Mouse (Mus musculus) intestine, embryonic 14.5 days (tissue): ENCODE results near the gene Atg2a. TPM values are rescaled to one million over a fixed set of nuclear protein-coding genes. Genes with fewer than 3 reads are reported as not detected.
"Not testable (repeated sequence)": the region's sequence is repeated elsewhere in the genome, so short reads cannot be mapped to it uniquely, and the experiment has no call there.

Experiments
- ATAC-seq: fragments of 200-750 bp; cut with Nextera tagmentation; replicated peaks from 2 replicates; pipeline ENCODE4 v1.8.0; 2017; ENCODE audit warnings: low read depth, moderate number of reproducible peaks, moderate TSS enrichment, moderate library complexity; ENCODE audit not compliant: low FRiP score, low TSS enrichment
- DNase-seq: peaks from one replicate; pipeline ENCODE4 v3.0.0-alpha.2; 2018; ENCODE audit warnings: low spot score
- H3K27ac ChIP-seq: fragments of 300-500 bp; sonication (generic); 2 replicates; pipeline ENCODE4 v1.5.1; 2014; ENCODE audit warnings: low read depth, mild to moderate bottlenecking, control low read depth
- H3K27me3 ChIP-seq: fragments of 300-500 bp; sonication (generic); replicated peaks from 2 replicates; pipeline ENCODE4 v1.6.1; 2014; ENCODE audit warnings: low read length, control low read depth; ENCODE audit not compliant: control insufficient read depth, insufficient read depth
- H3K36me3 ChIP-seq: fragments of 300-500 bp; sonication (generic); 2 replicates; pipeline ENCODE4 v1.6.1; 2014; ENCODE audit warnings: low read length, control low read depth; ENCODE audit not compliant: control insufficient read depth, insufficient read depth
- H3K4me1 ChIP-seq: fragments of 300-500 bp; sonication (generic); replicated peaks from 2 replicates; pipeline ENCODE4 v1.6.1; 2014; ENCODE audit warnings: low read length, control low read depth, mixed read lengths; ENCODE audit not compliant: control insufficient read depth, insufficient read depth
- H3K4me2 ChIP-seq: fragments of 300-500 bp; sonication (generic); 2 replicates; pipeline ENCODE4 v1.6.1; 2014; ENCODE audit warnings: low read length
- H3K4me3 ChIP-seq: fragments of 300-500 bp; sonication (generic); 2 replicates; pipeline ENCODE4 v1.5.1; 2014; ENCODE audit warnings: low read depth, low read length, control low read depth, mixed read lengths
- H3K9ac ChIP-seq: fragments of 300-500 bp; sonication (generic); 2 replicates; pipeline ENCODE4 v1.6.1; 2014; ENCODE audit warnings: mild to moderate bottlenecking, low read length
- H3K9me3 ChIP-seq: fragments of 300-500 bp; sonication (generic); 2 replicates; pipeline ENCODE4 v1.6.1; 2016; ENCODE audit warnings: low read length, control low read depth; ENCODE audit not compliant: control insufficient read depth
- WGBS: fragments of 180-500 bp; shearing (Covaris S2); extraction: QIAGEN DNeasy Blood & Tissue Kit; methylation state at CpG from one replicate; pipeline ENCODE4 v1.1.7; 2014; 5-methylcytosine and 5-hydroxymethylcytosine counted together
- microRNA counts: library from miRNA; unstranded; fragments of <30 nt; microRNA quantifications from one replicate; lab custom pipeline; 2016
- microRNA-seq: library from miRNA; unstranded; fragments of <30 nt; microRNA quantifications from one replicate; pipeline ENCODE4, GENCODE M21; 2016
- polyA plus RNA-seq: library from polyadenylated mRNA; unstranded; fragments of >200 nt; fragmentation: Nextera tagmentation; extraction: Ambion mirVana; gene quantifications from 2 replicates; pipeline ENCODE4 v1.2.1, GENCODE M21; 2014

The Atg2a gene
- polyA plus RNA-seq, 1 experiment from 2014 or later, result 11.6 TPM

- Histone ChIP-seq H3K4me3 (no peak overlapping the region), H3K4me2 (no peak overlapping the region), H3K9me3 (no peaks in the 10 kb centered on the region), H3K4me1 (peaks cover 8% of the 10 kb centered on the region), H3K27ac (no peak overlapping the region), H3K27me3 (no peaks in the 10 kb centered on the region), H3K36me3 (peaks cover 42% of the 10 kb centered on the region), H3K9ac (no peak overlapping the region)
- WGBS, result 92% methylated on average over 5 of the region's 5 CpGs
- DNase-seq (no peak), ATAC-seq (no peak)
Observed at GRCm38 (mm10) chr19:6310181-6310580, 68.7 kb downstream of the Atg2a start.

- H3K4me2 ChIP-seq, DNase-seq, H3K27ac ChIP-seq, ATAC-seq, H3K9me3 ChIP-seq, H3K4me1 ChIP-seq, H3K9ac ChIP-seq, H3K27me3 ChIP-seq, H3K4me3 ChIP-seq: not testable (repeated sequence)
- H3K36me3 ChIP-seq, result peaks cover 58% of the 10 kb centered on the region
- WGBS, result 87% methylated on average over 3 of the region's 3 CpGs
Observed at GRCm38 (mm10) chr19:6311783-6312182, 70.3 kb downstream of the Atg2a start.

MicroRNA genes within 50 kb of the gene (microRNA counts, 519-probe panel; counts per million panel counts)
- microRNA mmu-miR-192 (lab: Ali Mortazavi, UCI), result 4,883 counts per million, percentile 83 among the panel's probes with 10 or more counts

Small RNAs within 50 kb of the gene (microRNA-seq; reads per million reads assigned to microRNA genes)
- gene Mir192, result 4,126 reads per million, percentile 89 among the genes with 10 or more reads in this experiment
- gene Mir194-2, result 2,821 reads per million, percentile 87 among the genes with 10 or more reads in this experiment

Other genes starting within 250 kb of the Atg2a start
- gene Capn1, start 225.8 kb upstream of the Atg2a start, polyA plus RNA-seq, result 9.4 and 10.1 TPM in 2 replicates
- gene Syvn1, start 195.1 kb upstream of the Atg2a start, polyA plus RNA-seq, result 24.5 and 28.1 TPM in 2 replicates
- gene Mrpl49, start 183.9 kb upstream of the Atg2a start, polyA plus RNA-seq, result 82.1 and 82.5 TPM in 2 replicates
- gene Fau, start 183.8 kb upstream of the Atg2a start, polyA plus RNA-seq, result 1,017 and 1,054 TPM in 2 replicates
- gene Znhit2, start 180.5 kb upstream of the Atg2a start, polyA plus RNA-seq, result 33.8 and 38.3 TPM in 2 replicates
- gene Tm7sf2, start 173.3 kb upstream of the Atg2a start, polyA plus RNA-seq, result 30.6 and 31.4 TPM in 2 replicates
- 63.9 and 65.0 TPM in 2 replicates for gene Vps51, start 164.4 kb upstream of the Atg2a start, polyA plus RNA-seq
- gene Tmem262, start 161.6 kb upstream of the Atg2a start, polyA plus RNA-seq, result not detected in 2 replicates
- 1.1 and 1.5 TPM in 2 replicates for gene Gm28374, start 159.4 kb upstream of the Atg2a start, polyA plus RNA-seq
- 70.9 and 77.0 TPM in 2 replicates for gene Zfpl1, start 156.7 kb upstream of the Atg2a start, polyA plus RNA-seq
- gene Cdca5, start 156.7 kb upstream of the Atg2a start, polyA plus RNA-seq, result 43.3 and 44.1 TPM in 2 replicates
- 0.22 and 0.59 TPM in 2 replicates for gene AC131692.1, start 147.2 kb upstream of the Atg2a start, polyA plus RNA-seq
- gene Naaladl1, start 135.9 kb upstream of the Atg2a start, polyA plus RNA-seq, result 4.1 and 4.4 TPM in 2 replicates
- gene Sac3d1, start 123.0 kb upstream of the Atg2a start, polyA plus RNA-seq, result 53.9 and 59.9 TPM in 2 replicates
- 35.4 and 36.0 TPM in 2 replicates for gene Snx15, start 113.4 kb upstream of the Atg2a start, polyA plus RNA-seq
- gene Batf2, start 100.7 kb upstream of the Atg2a start, polyA plus RNA-seq, result 0.30 and 1.1 TPM in 2 replicates
- gene Arl2, start 100.1 kb upstream of the Atg2a start, polyA plus RNA-seq, result 101 and 110 TPM in 2 replicates
- gene Majin, start 57.3 kb upstream of the Atg2a start, polyA plus RNA-seq, result not detected in 2 replicates
- 0.53 and 1.1 TPM in 2 replicates for gene Gpha2, start 15.3 kb upstream of the Atg2a start, polyA plus RNA-seq
- 24.1 and 27.5 TPM in 2 replicates for gene Ppp2r5b, start 5.8 kb upstream of the Atg2a start, polyA plus RNA-seq
- 46.9 and 47.7 TPM in 2 replicates for gene Ehd1, start 35.1 kb downstream of the Atg2a start, polyA plus RNA-seq
- gene Cdc42bpg, start 64.8 kb downstream of the Atg2a start, polyA plus RNA-seq, result 1.5 and 1.8 TPM in 2 replicates
- gene Men1, start 93.3 kb downstream of the Atg2a start, polyA plus RNA-seq, result 55.2 and 56.2 TPM in 2 replicates
- 7.6 and 9.2 TPM in 2 replicates for gene Map4k2, start 99.5 kb downstream of the Atg2a start, polyA plus RNA-seq
- gene Sf1, start 122.0 kb downstream of the Atg2a start, polyA plus RNA-seq, result 135 and 143 TPM in 2 replicates
- 5.9 and 6.2 TPM in 2 replicates for gene Pygm, start 142.7 kb downstream of the Atg2a start, polyA plus RNA-seq
- gene Rasgrp2, start 157.7 kb downstream of the Atg2a start, polyA plus RNA-seq, result 30.0 and 31.8 TPM in 2 replicates
- 1.9 and 2.1 TPM in 2 replicates for gene Nrxn2, start 177.1 kb downstream of the Atg2a start, polyA plus RNA-seq